Mouse (Mus musculus): ENCODE results near the gene Gm21310. TPM values are rescaled to one million over a fixed set of nuclear protein-coding genes. Genes with fewer than 3 reads are reported as not detected.
"Not testable (repeated sequence)": the region's sequence is repeated elsewhere in the genome, so short reads cannot be mapped to it uniquely, and the experiment has no call there.

The Gm21310 gene
- polyA plus RNA-seq (2015; fragmentation: Nextera tagmentation; extraction: Ambion mirVana) = not detected in 2 replicates

DNA sequence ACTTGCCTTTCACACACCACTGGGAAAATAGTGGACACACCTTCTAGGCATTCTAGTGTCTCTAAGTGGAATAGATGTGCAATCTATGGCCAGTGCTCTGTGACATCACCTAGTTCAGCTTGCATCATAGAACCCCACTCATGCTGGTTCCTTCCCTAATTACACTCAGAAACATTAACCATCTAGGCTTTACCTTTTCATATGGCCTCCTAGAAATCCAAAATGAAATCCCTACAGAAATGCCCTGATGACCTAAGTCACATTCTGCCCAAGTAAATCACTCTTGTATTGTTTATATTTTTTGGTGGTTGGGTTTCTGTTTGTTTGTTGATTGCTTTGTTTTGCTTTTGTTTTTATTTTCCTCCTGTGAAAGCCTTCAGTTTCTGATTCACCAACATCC is at the start of gene Gm21310:
Gene Gm21310, minus strand, starts transcription at position 101 of the 400 bp plus-strand sequence.
- H3K4me1 ChIP-seq (ENCODE audit: insufficient read depth); ATAC-seq; DNase-seq; H3K9ac ChIP-seq (replicated peaks); H3K27me3 ChIP-seq (ENCODE audit: insufficient read depth, low read length); H3K9me3 ChIP-seq (ENCODE audit: low read length); H3K4me2 ChIP-seq (ENCODE audit: low read depth, low read length); H3K36me3 ChIP-seq (replicated peaks; ENCODE audit: insufficient read depth, low read length); H3K4me3 ChIP-seq (ENCODE audit: low read depth, low read length); H3K27ac ChIP-seq (ENCODE audit: low read depth): not testable (repeated sequence)

Other genes with a start within 250 kb of the Gm21310 start
- gene Gm20834, start 177.4 kb upstream of the Gm21310 start, polyA plus RNA-seq (2015; fragmentation: Nextera tagmentation; extraction: Ambion mirVana) = not detected in 2 replicates

All from liver, postnatal 0 days (tissue).